Mouse (Mus musculus): ENCODE data around the gene Cldn3. TPM values are rescaled to one million over a fixed set of nuclear protein-coding genes. Genes with fewer than 3 reads are reported as not detected.

Gene Cldn3
- total RNA-seq, 2 experiments from 2014 or later = 0.20 to 1.8 TPM

DNA sequence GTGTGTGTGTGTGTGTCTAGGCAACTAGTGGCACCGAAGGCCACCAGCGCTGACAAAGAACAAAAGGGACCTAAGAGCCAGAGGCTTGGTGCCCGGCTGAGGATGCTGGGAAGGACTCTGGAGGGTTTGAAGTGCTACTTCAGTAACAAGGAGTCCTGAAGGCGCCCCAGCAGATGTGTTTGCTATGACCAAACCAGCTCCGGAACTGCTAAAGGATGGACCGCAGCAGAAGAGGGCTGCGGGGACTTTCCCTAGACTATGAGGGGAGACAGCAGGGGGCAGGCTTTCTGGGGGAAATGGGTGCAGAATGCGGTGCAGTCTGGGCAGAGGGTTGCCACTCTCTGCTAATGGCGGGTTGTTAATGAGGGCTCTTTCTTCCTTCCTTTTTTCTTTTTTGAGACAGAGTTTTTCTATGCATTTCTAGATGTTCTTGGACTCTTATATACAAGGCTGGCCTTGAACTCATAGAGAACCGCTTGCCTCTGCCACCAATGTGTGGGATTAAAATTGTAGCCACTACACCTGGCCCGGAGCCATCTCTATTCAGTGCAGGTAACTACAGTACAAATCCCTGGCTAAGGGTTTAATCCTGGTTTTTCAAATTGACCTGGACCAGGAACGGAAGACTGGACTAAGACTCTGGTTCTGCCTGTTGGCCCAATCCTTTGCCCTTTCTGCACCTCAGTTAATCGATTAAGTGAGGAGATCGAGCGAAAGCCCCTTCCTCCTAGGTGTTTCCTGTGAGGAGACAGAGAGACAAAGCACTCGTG is 22.0 kb downstream of the Cldn3 start:
- DNase-seq = no peak

DNA sequence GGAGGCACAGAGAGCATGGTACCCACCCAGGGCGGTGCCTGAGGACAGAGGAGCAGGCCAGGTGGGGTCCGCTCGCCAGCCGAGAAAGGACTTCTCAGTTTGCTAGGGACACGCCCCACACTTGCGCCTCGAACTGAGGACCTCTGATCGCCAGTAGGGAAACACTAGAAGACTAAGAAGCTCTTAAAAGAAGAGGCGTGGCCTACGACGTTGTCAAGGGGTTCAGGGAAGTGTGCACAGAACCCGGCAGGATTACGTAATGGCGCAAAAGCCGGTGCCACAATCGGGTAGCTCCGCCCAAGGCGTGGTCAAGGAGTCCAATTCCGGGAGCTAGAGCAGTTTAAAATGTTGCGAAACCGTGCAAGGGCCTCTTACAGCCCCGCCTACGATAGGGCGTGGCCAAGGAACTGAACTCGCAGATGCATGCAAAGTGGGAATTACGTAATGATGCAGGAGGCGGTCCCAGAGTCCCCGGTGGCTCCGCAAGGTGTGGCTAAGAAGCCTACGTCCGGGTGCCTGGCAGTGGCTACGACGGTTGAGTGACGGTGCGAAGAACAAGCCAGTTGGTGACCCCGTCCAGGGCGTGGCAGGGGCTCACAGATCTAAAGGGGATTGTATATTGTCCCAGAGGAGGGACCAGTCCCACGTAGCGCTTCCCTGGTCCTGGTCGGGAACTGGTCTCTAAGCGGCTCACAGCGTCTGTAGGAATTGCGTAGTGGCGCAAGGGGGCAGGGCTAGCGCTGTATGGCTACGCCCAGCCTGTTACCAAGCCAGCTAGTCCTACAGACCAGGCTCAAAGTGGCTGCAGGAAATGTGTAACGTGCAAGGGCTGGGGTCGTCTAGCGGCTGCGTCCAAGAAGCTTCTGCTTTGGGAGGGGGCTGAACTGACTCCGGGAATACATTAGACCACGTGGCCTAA is 22.9 kb downstream of the Cldn3 start, which contains the start of gene Abhd11:
Abhd11 (plus strand) TSS at position 482 of the 919 bp plus-strand sequence.
- DNase-seq = peak; percentile 98 to 100

DNA sequence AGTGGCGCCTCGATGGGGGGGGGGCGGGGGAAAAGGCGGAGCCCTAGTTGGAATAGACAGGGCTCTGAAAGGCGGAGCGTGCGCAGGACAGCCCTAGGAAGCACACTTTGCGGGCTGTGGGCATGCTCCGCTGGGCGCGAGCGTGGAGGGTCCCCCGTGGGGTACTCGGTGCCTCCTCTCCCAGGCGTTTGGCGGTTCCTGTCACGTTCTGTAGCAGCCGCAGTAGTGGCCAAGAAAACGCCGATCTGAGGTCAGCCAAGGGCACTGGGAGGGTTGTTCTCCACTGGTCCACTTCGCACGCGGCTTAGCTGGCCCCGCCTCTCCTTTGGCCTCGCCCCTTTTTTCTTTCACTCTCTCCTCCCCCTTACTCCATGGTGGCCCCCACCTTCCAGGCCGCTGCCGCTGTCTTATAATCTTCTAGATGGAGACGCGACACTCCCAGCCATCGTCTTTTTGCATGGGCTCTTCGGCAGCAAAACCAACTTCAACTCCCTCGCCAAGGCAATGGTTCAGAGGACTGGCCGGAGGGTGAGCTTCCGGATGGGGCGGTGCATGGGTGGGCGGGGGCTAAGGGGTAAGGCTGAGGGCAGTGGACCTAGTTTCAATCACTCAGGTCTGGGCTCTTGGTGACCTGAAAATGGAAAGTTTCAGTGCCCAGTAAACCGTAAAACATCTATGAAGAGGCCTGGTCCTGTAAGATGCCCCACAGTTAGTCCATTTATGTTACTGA is 23.7 kb downstream of the Cldn3 start:
- peak; percentile 92 to 94 for DNase-seq

DNA sequence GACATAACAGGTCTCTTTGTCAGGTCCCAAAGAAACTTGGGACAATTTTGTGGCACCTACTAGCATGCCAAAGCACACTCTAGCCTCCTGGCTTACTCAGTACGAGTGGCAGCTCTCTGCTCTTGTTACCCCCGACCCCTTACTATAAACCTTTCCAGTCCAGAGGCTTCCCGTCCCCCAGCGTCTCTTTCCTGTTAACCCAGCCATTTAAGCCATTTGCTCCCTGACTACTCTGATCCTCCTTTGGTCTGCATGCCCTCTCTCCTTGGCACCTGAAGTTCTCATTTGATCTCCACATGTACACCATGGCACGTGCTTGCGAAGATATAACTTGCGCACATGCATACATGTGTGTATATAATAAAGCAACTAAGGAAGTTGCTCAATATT is 24.3 kb downstream of the Cldn3 start:
- DNase-seq = no peak

DNA sequence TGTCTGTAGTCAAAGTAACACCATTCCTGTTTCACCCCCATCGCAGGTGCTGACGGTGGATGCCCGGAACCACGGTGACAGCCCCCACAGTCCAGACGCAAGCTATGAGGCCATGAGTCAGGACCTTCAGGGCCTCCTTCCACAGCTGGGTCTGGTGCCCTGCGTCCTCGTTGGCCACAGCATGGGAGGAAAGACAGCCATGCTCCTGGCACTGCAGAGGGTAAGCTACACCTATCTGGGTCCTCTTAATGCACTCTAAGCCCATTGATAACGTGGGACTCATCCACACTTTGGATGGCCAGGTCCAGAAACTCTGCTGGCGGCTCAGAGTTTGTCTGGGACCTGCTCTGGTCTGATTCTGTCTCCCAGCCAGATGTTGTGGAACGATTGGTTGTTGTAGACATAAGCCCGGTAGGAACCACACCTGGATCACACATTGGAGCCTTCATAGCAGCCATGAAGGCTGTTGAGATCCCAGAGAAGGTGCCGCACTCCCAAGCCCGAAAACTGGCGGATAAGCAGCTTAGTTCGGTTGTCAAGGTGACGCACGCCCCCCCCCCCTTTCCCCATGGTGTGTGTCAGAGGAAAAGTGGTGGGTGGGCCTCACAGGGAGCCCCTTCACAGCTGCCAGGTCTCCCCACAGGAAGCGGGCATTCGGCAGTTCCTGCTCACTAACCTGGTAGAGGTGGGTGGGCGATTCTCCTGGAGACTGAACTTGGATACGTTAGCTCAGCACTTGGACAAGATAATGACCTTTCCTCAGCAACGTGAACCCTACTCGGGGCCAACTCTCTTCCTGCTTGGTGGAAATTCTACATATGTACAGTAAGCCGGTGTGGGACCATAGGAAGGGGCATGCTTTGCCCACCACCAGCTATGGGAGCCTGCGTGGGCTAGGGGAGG is 25.1 kb downstream of the Cldn3 start:
- DNase-seq = no peak

DNA sequence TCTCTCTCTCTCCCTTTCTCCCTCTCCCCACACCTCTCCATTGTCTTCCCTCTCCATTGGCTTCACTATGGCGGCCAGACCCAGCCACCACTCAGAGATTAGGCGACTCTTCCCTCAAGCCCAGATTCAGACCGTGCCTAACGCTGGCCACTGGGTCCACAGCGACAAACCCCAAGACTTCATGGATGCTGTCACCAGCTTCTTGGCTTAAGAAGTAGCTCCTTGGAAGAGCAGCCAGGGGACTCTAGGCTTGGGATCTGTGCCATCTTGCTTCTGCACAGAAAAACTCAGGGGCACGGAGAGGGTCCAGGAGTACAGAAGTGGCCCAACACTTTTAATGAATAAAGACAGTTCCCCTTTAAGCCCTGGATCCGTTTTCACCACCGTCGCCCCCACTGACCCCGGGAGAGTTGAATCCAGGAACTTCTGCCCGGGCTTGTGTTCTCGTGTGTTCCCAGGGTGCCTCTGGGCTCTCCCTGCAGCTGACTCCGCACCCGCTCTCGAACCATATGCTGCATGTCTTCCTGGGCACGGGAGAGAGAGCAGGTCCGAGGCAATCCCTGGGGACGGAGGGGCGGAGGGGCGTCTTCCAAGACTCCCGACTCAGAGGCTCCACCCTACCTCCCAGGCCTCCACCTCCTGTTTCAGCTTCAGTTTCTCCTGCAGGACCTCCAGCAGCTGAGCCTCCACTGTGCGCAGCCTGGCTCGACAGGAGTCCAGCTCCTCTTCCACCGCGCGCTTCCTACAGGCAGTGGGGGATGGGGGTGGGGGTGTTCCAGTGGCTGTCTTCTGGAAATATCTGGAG is 26.0 kb downstream of the Cldn3 start:
- peak in 1 of 2 experiments; percentile 15 for DNase-seq

DNA sequence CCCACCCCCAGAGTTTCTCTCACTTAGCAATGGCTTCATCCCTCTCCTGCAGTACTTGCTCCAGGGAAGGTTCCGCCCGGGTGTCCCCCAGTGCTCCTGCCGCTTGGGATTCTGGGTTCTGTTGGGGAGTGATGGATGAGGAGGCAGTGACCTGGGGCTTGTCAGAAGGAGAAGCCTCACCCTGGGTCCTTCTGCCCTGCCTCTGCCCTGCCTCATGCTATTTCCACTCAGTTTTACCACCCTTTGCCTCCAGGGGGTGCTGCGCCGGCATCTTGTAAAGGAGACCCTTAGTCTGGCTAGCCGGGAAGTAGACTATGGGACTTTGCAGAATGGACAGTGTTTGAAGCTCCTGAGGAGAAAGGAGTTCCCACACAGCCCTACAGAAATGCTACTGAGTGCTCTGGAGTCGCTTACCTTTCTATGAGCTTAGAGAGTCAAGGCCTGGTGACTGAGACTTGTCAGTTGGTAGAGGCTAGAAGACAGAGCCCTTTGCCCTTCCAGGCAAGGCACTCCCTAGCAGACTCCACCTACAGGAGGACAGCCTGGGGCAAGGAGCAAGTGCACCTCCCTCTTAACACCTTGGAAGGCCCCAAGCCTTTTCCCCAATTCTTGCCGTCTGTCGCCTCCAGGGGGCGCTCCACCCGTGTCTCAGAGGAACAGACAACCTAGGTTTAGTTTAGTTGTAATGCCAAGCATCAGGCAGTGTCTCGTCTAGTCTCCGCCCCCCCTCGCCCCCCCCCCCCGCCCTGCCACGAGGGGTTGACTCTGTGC is 26.8 kb downstream of the Cldn3 start:
- DNase-seq = peak; percentile 68 to 89

DNA sequence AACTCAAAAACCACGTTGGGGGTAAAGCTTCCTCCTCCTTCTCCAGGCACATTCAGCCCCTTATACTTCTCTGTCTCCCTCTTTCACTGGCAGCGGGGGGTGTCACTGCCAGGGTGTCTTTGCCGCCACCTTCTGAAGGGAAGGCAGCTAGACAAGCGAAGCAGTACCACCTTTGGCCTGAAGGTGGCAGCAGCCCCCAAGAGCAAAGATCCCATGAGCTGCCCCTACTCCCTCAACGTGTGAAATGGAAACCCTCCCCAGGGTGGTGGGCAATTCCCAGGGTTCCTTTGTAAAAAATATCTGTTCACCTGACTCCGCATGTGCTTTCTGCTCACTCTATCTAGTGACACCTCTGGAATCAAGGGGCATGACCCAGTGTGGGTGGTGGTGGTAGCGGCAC is 29.5 kb downstream of the Cldn3 start:
- peak; percentile 81 to 95 for DNase-seq

DNA sequence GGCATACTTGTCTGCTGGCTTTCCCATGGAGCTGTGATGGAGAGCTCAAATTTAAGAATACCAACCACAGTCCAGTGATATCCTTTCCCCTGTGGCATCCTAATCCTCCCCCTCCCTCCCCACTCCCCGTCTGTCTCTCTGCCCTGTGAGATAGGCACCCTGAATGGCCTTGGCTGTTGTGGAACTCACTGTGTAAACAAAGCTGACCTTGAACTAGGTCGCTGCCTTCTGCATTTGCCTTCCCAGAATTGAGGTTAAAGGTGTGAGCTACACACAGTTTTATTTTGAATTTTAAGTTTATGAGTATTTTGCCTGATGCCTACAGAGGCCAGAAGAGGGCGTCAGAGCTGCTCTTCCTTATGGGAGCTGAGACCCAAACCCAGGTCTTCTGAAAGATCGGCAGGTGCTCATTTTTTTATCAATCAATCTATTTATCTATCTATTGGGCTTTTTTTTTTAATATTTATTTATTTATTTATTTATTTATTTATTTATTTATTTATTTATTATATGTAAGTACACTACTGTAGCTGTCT is 30.3 kb downstream of the Cldn3 start:
- DNase-seq = peak in 1 of 2 experiments; percentile 27

DNA sequence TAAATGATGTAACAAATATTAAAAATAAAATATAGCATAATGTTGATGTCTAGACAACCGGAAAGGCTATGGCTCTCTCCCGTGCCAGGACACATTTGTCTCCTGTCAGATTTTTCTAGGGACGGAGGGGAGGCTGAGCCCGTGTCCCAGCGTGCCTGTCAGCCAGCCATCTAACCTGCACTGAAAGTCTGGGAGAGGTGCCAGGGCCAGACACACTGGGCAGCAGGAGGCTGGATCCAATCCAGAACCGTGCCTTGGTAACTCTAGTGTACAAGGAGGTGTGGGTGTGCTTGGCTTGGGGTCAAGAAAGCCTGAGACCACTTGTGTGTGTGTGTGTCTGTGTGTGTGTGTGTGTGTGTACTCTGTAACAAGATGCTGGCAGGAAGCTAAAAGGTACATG is 35.8 kb downstream of the Cldn3 start:
- peak; percentile 78 to 80 for DNase-seq

DNA sequence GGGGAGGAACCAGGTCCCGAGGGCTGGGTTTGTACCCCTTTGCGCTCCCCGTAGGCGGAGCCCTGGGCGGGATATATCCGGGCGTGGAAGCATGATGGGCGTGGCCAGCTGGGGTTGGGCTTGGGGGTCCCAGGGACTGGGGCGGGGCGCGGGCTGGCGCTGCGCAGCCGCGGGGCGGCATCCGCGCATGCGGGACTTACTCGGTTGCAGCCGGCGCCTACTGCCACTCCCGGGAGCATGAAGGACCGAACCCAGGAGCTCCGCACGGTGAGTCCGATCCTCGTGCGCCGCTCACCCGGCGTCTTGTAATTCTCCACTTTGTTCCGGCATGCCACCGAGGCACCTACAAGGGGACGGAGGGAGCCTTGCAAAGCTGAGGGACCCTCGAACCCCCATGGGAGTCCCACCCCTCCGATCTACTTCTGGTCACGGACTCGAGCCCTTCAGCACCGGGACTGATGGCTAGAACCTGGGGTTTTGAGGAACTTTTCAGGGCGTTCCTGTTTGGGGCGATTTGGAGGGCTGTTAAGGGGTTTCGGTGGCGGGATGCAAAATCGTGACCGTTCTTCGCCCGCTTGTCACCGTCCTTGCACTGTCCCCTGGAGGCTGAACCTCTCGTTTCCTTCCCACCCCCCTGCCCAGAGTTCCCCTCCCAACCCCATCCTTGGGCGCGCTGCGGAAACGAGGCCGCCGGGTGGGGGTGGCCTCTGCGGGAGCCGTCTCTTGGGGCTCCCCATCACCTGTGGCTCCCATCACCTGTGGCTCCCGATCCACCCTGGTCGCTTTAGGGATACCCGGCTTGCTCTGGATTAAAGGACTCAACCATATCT is 37.5 kb downstream of the Cldn3 start, which contains the start of gene Stx1a:
Stx1a (plus strand) TSS at position 139 of the 830 bp plus-strand sequence.
- peak; percentile 91 to 94 for DNase-seq

DNA sequence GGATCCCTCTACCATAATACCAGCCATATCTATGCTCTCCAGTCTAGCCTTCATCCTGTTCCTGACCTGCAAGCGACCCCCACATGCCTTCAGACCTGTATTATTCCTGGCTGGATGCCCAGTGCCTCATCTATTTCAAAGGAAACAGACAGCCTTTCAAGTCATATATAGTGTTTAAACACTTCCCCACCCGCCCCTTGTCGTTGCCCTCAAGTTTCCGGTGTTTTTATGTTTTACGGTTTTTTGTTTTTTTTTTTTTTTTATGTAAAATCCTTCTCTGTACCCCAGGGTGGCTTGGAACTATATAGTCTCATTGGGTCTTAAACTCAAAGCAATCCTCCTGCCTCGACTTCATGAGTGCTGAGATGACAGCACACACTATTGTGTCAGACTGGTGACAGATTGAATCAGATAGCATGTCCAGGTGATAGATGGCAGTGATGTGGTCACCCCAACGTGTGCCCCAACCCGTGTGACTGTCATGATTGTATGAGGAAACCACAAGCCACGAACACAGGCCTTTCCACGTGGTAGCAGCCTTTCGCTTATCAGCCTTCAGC is 38.7 kb downstream of the Cldn3 start:
- no peak for DNase-seq

DNA sequence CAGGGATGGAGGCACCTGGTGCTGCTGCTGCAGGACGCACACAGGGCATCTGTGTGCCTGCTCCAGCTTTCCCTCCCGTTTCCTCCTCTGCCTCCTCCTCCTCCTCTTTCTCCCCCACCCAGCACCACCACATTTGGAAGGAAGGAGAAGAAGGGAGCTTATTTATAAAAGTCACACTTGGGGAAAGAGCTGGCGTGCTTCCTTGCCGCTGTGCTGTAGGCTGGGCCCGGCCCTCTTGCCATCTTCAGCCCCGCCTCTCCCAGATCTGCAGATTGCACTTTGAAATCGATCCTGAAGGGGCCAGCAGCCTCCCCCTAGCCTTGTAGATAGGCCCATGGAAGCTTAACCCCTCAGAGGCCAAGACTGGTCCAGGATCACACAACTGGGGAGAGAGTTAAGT is 39.9 kb downstream of the Cldn3 start:
- DNase-seq = no peak

DNA sequence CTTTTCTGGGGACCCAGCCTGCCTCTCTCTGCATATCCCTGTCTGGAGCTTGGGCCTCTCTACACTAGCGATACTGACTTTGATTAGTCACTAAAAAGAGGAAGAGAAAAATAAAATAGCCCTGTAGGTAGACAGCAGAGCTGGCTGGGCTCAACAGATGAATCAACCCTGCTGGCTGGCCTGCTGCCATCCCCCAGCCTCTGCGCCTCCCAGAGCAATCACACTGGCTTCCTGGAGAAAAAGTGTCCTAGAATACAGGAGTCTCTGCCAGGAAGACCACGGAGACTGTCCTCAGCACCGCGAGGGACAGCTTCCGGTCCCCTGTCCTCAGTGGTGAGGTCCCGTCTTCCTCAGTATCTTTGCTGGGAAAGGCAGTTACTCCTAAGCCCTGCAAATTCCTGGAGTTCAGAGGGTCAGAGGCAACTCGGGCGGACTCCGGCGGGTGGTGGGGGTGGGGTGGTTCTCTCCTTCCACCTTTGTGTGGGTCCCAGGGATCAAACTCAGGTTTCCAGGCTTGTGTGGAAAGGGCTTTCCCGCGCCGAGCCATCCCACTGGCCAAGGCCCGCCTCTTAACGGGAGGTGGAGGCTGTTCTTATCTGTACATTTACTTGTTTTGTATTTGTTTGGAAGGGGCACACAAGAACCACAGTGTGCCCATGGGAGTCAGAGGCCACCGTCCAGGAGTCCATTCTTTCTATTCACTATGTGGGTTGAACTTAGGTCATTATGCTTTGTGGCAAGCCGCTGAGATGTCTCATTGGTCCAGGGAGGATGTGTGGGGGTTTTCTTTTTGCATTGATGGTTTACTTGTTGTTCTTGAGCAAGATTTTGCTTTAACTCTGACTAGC is 43.2 kb downstream of the Cldn3 start:
- peak; percentile 55 to 61 for DNase-seq

DNA sequence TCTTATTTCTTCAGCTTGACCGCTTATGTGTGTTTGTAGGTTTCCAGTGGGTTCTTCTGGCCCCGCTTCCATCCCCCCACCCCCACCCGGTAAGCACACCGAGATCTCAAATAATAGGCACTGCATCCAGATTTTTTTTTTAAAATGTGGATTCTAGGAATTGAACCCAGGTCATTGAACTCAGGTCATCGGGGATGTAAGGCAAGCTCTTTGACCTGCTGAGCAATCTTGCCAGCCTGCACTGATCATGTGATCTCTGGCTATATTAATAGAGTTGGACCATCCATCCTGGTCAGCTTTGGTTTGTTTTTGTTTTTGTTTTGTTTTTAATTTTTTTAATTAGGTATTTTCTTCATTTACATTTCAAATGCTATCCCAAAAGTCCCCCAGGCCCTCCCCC is 46.6 kb downstream of the Cldn3 start:
- DNase-seq = no peak

DNA sequence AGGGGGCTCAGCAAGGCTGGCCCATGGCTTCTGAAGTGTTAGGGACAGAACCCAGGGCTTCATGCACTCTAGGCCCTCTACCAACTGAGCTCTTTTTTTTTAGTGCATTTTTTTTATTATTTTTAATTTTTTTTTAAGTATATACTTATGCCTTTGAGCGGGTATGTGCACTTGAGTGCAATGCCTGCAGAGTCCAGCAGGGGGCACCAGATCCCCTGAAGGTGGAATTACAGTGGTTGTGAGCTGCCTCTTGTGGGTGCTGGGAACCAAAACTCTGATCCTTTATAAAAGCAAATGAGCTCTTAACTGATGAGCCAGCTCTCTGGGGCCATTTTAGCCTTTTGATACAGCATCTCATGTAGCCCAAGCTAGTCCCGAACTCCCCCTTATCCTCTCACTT is 48.6 kb downstream of the Cldn3 start:
- no peak for DNase-seq

All from heart, adult 18-20 months (tissue).